Mouse (Mus musculus) hindbrain, embryonic 16.5 days (tissue): ENCODE measurements around the gene Hoxa13. TPM values are rescaled to one million over a fixed set of nuclear protein-coding genes. Genes with fewer than 3 reads are reported as not detected.
A peak's percentile ranks its signal among the peaks of the same experiment; 100 is the strongest.

Experiments
- ATAC-seq: fragments of 200-750 bp; cut with Nextera tagmentation; 2 replicates; pipeline ENCODE4 v1.8.0; 2017; ENCODE audit warnings: moderate TSS enrichment, moderate library complexity
- H3K27ac ChIP-seq: fragments of 300-500 bp; sonication (generic); 2 replicates; pipeline ENCODE4 v1.5.1; 2014; ENCODE audit warnings: low read depth, mild to moderate bottlenecking, control low read depth, low read length, moderate library complexity
- H3K27me3 ChIP-seq: fragments of 300-500 bp; sonication (generic); replicated peaks from 2 replicates; pipeline ENCODE4 v1.6.1; 2014; ENCODE audit warnings: low read length; ENCODE audit not compliant: control insufficient read depth, insufficient read depth
- H3K36me3 ChIP-seq: fragments of 300-500 bp; sonication (generic); 2 replicates; pipeline ENCODE4 v1.6.1; 2014; ENCODE audit warnings: mild to moderate bottlenecking, low read length, moderate library complexity, mixed read lengths; ENCODE audit not compliant: control insufficient read depth, insufficient read depth
- H3K4me1 ChIP-seq: fragments of 300-500 bp; sonication (generic); 2 replicates; pipeline ENCODE4 v1.6.1; 2014; ENCODE audit warnings: low read depth, low read length; ENCODE audit not compliant: control insufficient read depth, insufficient read depth
- H3K4me2 ChIP-seq: fragments of 300-500 bp; sonication (generic); 2 replicates; pipeline ENCODE4 v1.6.1; 2014; ENCODE audit warnings: mild to moderate bottlenecking, low read length, control low read depth, moderate library complexity
- H3K4me3 ChIP-seq: fragments of 300-500 bp; sonication (generic); 2 replicates; pipeline ENCODE4 v1.5.1; 2014; ENCODE audit warnings: mild to moderate bottlenecking, low read length, control low read depth, moderate library complexity
- H3K9ac ChIP-seq: fragments of 300-500 bp; sonication (generic); 2 replicates; pipeline ENCODE4 v1.6.1; 2014; ENCODE audit warnings: low read depth, mild to moderate bottlenecking, control low read depth, low read length, moderate library complexity
- H3K9me3 ChIP-seq: fragments of 300-500 bp; sonication (generic); 2 replicates; pipeline ENCODE4 v1.6.1; 2014; ENCODE audit warnings: mild to moderate bottlenecking, low read length, moderate library complexity; ENCODE audit not compliant: control insufficient read depth
- WGBS: fragments of 180-500 bp; shearing (Covaris S2); extraction: QIAGEN DNeasy Blood & Tissue Kit; methylation state at CpG from one replicate; pipeline ENCODE4 v1.1.7; 2014; 5-methylcytosine and 5-hydroxymethylcytosine counted together
- polyA plus RNA-seq: library from polyadenylated mRNA; unstranded; fragments of >200 nt; fragmentation: Nextera tagmentation; extraction: Ambion mirVana; gene quantifications from 2 replicates; pipeline ENCODE4 v1.2.1, GENCODE M21; 2015

The Hoxa13 gene
- polyA plus RNA-seq, 1 experiment from 2014 or later = not detected

DNA sequence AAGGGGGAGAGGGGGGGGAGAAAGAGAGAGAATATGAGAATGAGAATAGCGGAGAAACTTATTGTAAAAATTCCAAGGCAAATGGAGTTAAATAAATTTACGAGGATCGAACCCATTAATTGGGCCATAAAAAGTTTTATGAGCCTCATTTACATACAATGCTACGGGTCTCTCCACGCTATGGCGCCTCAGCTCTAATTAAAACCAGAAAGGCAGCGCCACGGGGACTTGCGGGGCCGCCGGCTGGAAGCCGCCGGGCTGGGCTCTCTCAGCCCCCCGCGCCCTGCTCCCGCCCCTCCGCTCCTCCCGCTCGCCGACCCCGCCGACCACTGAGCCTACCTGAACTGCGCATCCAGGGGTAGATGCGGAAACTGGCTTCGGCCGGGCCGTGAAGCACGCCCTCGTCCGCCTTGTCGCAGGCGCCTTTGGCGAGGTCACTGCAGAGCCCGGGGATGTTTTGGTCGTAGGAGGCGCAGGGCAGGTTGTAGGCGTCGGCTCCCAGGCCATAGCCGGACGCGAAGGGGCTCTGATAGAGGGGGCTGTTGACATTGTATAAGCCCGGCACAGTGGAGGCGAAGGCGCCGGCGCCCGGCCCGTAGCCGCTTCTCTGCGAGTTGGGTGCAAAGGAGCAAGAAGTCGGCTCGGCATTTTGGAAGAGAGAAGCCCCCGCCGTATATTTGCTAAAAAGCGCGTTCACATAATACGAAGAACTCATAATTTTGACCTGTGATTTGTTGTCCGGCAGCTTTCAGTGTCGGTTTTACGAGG lies 43.8 kb downstream of the Hoxa13 start:
- ATAC-seq = no peak
- WGBS = 2% methylated on average over 60 of the region's 60 CpGs
- H3K27me3 ChIP-seq = peaks cover 68% of the 10 kb centered on the region

DNA sequence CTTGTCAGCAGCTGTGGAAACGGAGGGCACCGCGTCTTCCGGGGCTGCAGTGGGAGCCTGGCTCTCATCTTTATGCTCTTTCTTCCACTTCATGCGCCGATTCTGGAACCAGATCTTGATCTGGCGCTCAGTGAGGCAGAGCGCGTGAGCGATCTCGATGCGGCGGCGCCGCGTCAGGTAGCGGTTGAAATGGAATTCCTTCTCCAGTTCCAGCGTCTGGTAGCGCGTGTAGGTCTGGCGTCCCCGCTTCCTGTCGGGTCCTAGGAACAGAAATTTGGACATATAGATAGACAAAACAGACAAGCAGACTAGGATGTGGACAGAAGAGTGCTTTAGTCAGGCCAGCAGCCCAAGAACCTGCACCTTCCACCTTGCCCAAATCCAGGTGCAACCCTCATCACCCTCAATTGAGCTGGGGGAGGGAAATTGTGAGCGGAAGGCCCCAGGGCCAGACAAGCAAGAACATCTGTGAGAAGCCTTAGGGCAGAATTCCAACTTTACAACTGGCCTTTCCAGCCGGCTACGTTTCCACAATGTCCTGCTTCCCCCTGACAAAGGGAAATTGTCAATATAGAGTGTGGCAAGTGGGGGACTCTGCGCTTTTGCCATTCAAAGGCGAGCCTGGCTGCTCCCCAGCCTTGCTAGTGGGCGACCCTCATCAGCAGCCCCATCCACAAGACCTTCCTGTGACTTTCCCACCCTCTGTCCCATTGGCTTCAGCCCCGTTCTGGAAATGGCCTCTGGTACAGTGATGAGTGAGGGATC lies 44.7 kb downstream of the Hoxa13 start:
- Histone ChIP-seq H3K9ac (no peak overlapping the region), H3K27ac (no peak overlapping the region), H3K27me3 (peaks cover 67% of the 10 kb centered on the region), H3K4me1 (no peaks in the 10 kb centered on the region; the same call in 1 of the 2 replicates), H3K4me3 (peak overlapping the region; percentile 11; the same call in 1 of the 2 replicates), H3K9me3 (no peaks in the 10 kb centered on the region), H3K4me2 (peak overlapping the region; percentile 34; the same call in 1 of the 2 replicates), H3K36me3 (no peaks in the 10 kb centered on the region)
- no peak for ATAC-seq
- WGBS = 2% methylated on average over 30 of the region's 30 CpGs

More for the DNA sequence above, 43.8 kb downstream of the Hoxa13 start:
- Histone ChIP-seq H3K4me2 (peak overlapping the region; percentile 43), H3K4me3 (peak overlapping the region; percentile 33), H3K9ac (peak overlapping the region; percentile 35; the same call in 1 of the 2 replicates), H3K4me1 (peaks cover 7% of the 10 kb centered on the region), H3K36me3 (no peaks in the 10 kb centered on the region), H3K27ac (peak overlapping the region; percentile 23; the same call in 1 of the 2 replicates), H3K9me3 (no peaks in the 10 kb centered on the region)

DNA sequence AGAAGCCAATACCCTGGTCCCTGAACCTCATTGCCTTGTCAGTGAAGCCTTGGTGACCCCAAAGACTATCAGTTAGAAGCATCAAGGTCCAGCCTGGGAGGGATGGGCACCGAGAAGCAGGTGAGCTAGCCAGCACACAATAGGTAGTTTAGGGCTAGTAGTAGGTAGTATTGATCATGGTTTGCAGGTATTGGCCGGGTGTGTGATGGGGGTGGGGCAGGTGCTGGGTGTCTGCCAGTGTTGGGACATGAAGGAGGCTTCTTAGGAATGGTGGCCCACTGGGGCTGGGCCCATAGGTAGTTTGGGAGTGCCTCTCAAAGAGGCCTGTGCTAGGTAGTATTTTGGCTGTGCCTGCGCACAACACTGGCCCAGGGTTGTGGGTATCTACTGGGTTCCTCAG lies 45.6 kb downstream of the Hoxa13 start:
- Histone ChIP-seq H3K9me3 (no peaks in the 10 kb centered on the region), H3K4me3 (no peak overlapping the region), H3K27me3 (peaks cover 69% of the 10 kb centered on the region), H3K9ac (no peak overlapping the region), H3K36me3 (no peaks in the 10 kb centered on the region), H3K4me2 (no peak overlapping the region), H3K27ac (no peak overlapping the region), H3K4me1 (no peaks in the 10 kb centered on the region; the same call in 1 of the 2 replicates)
- WGBS = 25% methylated on average over 3 of the region's 3 CpGs
- no peak for ATAC-seq

DNA sequence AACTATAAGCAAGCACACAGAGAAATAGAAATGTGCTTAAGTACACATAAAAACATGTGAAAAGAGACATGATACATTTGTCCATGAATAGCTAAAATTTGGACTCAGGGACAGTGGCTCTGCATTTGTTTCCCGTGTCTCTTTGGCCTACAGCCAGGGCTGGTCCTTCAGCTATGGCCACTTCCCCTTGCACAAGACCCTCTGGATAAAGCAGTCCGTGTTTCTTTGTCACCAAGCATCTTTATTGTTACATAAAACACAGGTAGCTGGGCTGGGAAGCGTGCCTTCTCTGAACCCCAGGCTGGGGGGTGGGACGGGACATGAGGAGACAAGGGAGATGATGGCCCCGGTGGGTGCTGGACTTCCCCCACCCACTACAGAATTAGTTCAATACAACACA lies 46.4 kb downstream of the Hoxa13 start:
- Histone ChIP-seq H3K36me3 (no peaks in the 10 kb centered on the region), H3K27me3 (peaks cover 70% of the 10 kb centered on the region), H3K9ac (no peak overlapping the region), H3K9me3 (no peaks in the 10 kb centered on the region), H3K27ac (no peak overlapping the region), H3K4me1 (no peaks in the 10 kb centered on the region; the same call in 1 of the 2 replicates), H3K4me2 (no peak overlapping the region), H3K4me3 (no peak overlapping the region)
- 17% methylated on average over 5 of the region's 5 CpGs for WGBS
- no peak for ATAC-seq

DNA sequence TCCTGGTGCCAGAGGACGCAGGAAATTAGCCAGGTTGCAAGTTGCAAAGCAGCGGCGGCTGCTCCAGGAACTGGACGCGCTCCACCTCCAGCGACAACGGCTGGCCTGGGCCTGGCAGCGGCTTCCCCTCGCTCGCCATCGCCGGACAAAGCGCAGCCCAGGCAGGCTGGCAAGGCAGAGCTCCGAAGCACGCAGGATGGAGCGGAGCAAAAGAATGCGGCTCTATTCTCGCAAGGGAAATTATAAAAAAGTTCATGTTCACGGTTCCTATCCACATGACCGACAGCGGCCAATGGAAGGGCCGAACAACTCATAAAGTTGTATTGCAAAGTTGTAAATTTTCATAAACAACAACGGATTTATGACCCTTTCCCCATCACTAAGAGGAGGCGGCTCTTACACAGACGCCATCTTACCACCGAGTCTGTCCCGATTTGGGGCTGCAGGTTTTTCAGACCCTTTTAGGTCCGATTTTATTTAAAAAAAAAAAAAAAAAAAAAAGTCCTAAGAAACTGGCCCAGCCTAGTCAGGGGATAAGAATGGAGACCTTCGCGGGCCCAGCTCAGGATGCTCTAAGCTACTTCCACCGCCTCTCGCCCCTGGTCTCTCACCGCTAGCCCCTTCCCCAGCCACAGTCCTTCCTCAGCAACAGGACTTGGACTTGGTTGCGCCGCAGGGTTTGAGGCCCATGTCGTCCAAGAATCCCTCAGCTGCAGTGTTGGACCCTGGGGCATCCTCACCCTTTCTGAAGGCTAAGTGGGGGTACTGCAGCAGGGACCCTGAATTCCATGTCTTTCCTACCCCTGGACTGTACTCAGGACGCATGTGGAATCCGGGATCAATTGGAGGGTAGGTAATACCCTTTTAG lies 47.3 kb downstream of the Hoxa13 start, which contains the start of the genes Hoxa3 and Gm28308:
Gene Hoxa3 (minus strand): TSS at position 218 of the 868 bp plus-strand sequence.
Gene Gm28308 (minus strand): TSS at position 221 of the 868 bp plus-strand sequence.
- Histone ChIP-seq H3K27ac (peak within 1 kb of the TSS; percentile 54), H3K27me3 (peaks cover 69% of the 10 kb centered on the region), H3K36me3 (no peaks in the 10 kb centered on the region), H3K9me3 (no peaks in the 10 kb centered on the region), H3K4me1 (no peaks in the 10 kb centered on the region; the same call in 1 of the 2 replicates), H3K9ac (no peak within 1 kb of the TSS; the same call in 1 of the 2 replicates), H3K4me3 (peak within 1 kb of the TSS; percentile 30), H3K4me2 (peak within 1 kb of the TSS; percentile 38)
- WGBS = 8% methylated on average over 38 of the region's 38 CpGs
- ATAC-seq = no peak

DNA sequence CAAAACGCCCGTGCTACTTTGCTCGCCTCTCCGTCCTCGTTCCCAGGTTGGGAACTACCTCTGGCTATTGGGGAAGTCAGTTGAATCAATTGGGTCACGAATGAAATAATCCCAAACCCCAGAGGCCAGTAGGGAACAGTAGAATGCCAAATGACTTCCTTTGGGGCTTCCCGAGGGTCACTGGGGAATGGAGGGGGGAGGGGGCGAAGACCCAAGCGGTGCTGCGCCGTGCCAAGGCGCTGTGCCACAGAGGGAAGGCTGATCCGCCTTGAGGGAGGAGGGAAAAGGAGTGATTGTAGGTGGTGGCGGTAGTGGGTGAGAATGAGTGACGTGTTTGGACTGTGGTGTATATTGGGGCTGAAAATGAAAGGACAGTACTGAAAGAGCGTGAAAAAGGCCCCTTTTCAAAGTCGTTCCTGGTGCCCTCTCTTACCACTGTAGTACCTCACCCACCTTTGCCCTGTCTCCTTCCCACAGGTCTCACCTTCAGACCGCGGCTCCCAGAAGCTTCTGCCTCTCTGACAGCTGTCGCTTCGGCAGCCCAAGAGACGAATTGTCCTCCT lies 48.0 kb downstream of the Hoxa13 start:
- Histone ChIP-seq H3K9ac (no peak overlapping the region), H3K4me1 (no peaks in the 10 kb centered on the region; the same call in 1 of the 2 replicates), H3K36me3 (no peaks in the 10 kb centered on the region), H3K27ac (peak overlapping the region; percentile 48), H3K27me3 (peaks cover 72% of the 10 kb centered on the region), H3K4me2 (peak overlapping the region; percentile 23), H3K4me3 (peak overlapping the region; percentile 30), H3K9me3 (no peaks in the 10 kb centered on the region)
- WGBS = 4% methylated on average over 22 of the region's 22 CpGs
- ATAC-seq = no peak

DNA sequence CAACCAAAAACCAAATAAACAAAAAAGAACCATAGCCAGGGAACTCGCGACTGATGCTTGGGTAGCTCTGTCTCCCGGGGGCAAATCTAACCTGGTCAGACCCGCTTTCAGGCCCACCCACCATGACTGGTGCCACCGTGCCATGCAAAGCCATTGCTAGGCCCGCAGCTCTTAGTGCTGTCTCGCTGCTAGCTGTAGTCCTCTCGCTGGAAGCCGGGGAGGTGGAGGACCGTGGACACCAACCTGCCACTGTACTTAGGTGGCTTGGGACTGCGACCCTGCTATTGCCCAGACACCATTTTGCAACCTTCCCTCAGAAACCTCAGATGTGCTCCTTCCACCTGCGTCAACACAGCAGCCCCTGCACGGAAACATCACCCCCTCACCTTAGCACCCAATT lies 48.7 kb downstream of the Hoxa13 start:
- no peaks in the 10 kb centered on the region; the same call in 1 of the 2 replicates for H3K4me1 ChIP-seq

More for the DNA sequence above, 48.7 kb downstream of the Hoxa13 start:
- Histone ChIP-seq H3K27ac (peak overlapping the region; percentile 54; the same call in 1 of the 2 replicates), H3K9me3 (no peaks in the 10 kb centered on the region), H3K27me3 (peaks cover 79% of the 10 kb centered on the region), H3K4me2 (peak overlapping the region; percentile 38), H3K9ac (peak overlapping the region; percentile 41), H3K4me3 (peak overlapping the region; percentile 30), H3K36me3 (no peaks in the 10 kb centered on the region)
- no peak for ATAC-seq
- 4% methylated on average over 13 of the region's 13 CpGs for WGBS
